Mouse (Mus musculus): Measurements from ENCODE around the gene Ss18l1. TPM values are rescaled to one million over a fixed set of nuclear protein-coding genes. Genes with fewer than 3 reads are reported as not detected.

Gene Ss18l1
- polyA plus RNA-seq, 1 experiment from 2014 or later, result 2.4 TPM

DNA sequence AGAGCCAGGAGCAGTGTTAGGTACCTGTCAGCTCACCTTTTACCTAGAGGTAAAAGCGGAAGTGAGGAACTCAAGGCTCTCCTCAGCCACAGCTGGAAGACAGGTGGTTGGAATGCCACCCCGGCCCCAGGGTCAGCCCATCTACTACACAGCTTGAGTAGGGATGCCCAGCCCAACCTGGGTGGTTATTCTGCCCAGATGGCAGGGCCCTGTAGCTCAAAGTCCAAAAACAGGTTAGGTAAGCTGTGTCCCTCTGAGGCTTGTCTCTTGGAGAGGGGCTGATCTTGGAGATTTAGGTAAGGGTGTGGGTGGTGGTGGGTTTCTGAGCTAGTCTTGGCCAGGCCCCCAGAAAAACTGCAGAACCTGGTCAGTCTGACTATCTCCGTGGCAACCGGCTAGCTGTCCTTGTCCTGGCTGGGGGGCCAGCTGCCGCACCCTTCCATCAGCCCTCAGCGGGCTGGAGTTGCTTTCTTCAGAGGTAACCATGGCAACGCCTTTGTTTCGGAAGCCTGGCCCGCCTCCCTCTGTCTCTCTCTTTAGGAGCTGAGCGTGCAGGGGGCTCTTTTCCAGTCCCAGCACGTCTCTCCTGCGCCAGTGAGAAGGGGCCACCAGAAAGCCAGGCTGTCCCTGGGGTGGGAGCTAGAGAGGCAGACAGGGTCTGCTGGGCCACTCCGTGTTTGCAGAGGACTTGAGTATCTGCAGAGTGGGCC, 75.3 kb downstream of the Ss18l1 start:
- no peak overlapping the region for H3K4me2 ChIP-seq (replicated peaks; ENCODE audit: low read depth, low read length)
- peaks cover 50% of the 10 kb centered on the region for H3K4me1 ChIP-seq (ENCODE audit: insufficient read depth, low read depth, low read length)
- peak overlapping the region; percentile 81 for H3K27ac ChIP-seq (ENCODE audit: low read length)
- ATAC-seq (no peak), DNase-seq (ENCODE audit: low spot score) (peak; percentile 84)
- H3K36me3 ChIP-seq (ENCODE audit: insufficient read depth, low read length), result no peaks in the 10 kb centered on the region
- TF ChIP-seq EP300 (IDR thresholded peaks at IDR 0.05) (no peak), CTCF (IDR thresholded peaks at IDR 0.05) (no peak)
- H3K4me3 ChIP-seq (ENCODE audit: low read depth, low read length), result no peak overlapping the region
- H3K27me3 ChIP-seq (replicated peaks; ENCODE audit: insufficient read depth, low read length), result no peaks in the 10 kb centered on the region
- no peaks in the 10 kb centered on the region for H3K9me3 ChIP-seq (ENCODE audit: low read length)
- H3K9ac ChIP-seq (replicated peaks; ENCODE audit: low read depth), result no peak overlapping the region
- WGBS, result 6% methylated on average over 13 of the region's 13 CpGs

GRCm38 (mm10) chr2:180118661-180119438, 76.5 kb downstream of the Ss18l1 start, which contains the start of gene Osbpl2:
Gene Osbpl2, plus strand, starts transcription at chr2:180119306.
- TF ChIP-seq EP300 (IDR thresholded peaks at IDR 0.05) (no peak; the same call in 1 of the 2 replicates), CTCF (IDR thresholded peaks at IDR 0.05) (no peak)
- H3K27ac ChIP-seq (ENCODE audit: low read length), result peak within 1 kb of the TSS; percentile 91
- 1% methylated on average over 53 of the region's 55 CpGs for WGBS
- H3K4me2 ChIP-seq (replicated peaks; ENCODE audit: low read depth, low read length), result peak within 1 kb of the TSS; percentile 88
- H3K4me3 ChIP-seq (ENCODE audit: low read depth, low read length), result peak within 1 kb of the TSS; percentile 81
- H3K4me1 ChIP-seq (ENCODE audit: insufficient read depth, low read depth, low read length), result peaks cover 50% of the 10 kb centered on the region
- peak within 1 kb of the TSS; percentile 77 for H3K9ac ChIP-seq (replicated peaks; ENCODE audit: low read depth)
- H3K9me3 ChIP-seq (ENCODE audit: low read length), result no peaks in the 10 kb centered on the region
- no peaks in the 10 kb centered on the region for H3K36me3 ChIP-seq (ENCODE audit: insufficient read depth, low read length)
- H3K27me3 ChIP-seq (replicated peaks; ENCODE audit: insufficient read depth, low read length), result no peaks in the 10 kb centered on the region
- ATAC-seq (peak; percentile 96), DNase-seq (ENCODE audit: low spot score) (peak; percentile 100)

Other genes with a start within 250 kb of the Ss18l1 start
- 2.8 and 3.5 TPM in 2 replicates for gene Taf4, start 65.9 kb upstream of the Ss18l1 start, polyA plus RNA-seq (2015; fragmentation: Nextera tagmentation; extraction: Ambion mirVana)
- 6.5 and 7.0 TPM in 2 replicates for gene Lsm14b, start 17.5 kb upstream of the Ss18l1 start, polyA plus RNA-seq (2015; fragmentation: Nextera tagmentation; extraction: Ambion mirVana)
- gene Psma7, start 76 bp upstream of the Ss18l1 start, polyA plus RNA-seq (2015; fragmentation: Nextera tagmentation; extraction: Ambion mirVana), result 334 and 385 TPM in 2 replicates
- 18.7 and 18.9 TPM in 2 replicates for gene Mtg2, start 28.1 kb downstream of the Ss18l1 start, polyA plus RNA-seq (2015; fragmentation: Nextera tagmentation; extraction: Ambion mirVana)
- 0.14 TPM in 1 of 2 replicates, not detected in the other for gene Hrh3, start 62.0 kb downstream of the Ss18l1 start, polyA plus RNA-seq (2015; fragmentation: Nextera tagmentation; extraction: Ambion mirVana)
- gene Osbpl2, start 76.8 kb downstream of the Ss18l1 start, polyA plus RNA-seq (2015; fragmentation: Nextera tagmentation; extraction: Ambion mirVana), result 35.3 and 36.1 TPM in 2 replicates
- gene Adrm1, start 129.0 kb downstream of the Ss18l1 start, polyA plus RNA-seq (2015; fragmentation: Nextera tagmentation; extraction: Ambion mirVana), result 119 and 136 TPM in 2 replicates
- 83.7 and 85.3 TPM in 2 replicates for gene Lama5, start 183.3 kb downstream of the Ss18l1 start, polyA plus RNA-seq (2015; fragmentation: Nextera tagmentation; extraction: Ambion mirVana)
- 418 and 453 TPM in 2 replicates for gene Rps21, start 214.9 kb downstream of the Ss18l1 start, polyA plus RNA-seq (2015; fragmentation: Nextera tagmentation; extraction: Ambion mirVana)
- gene Cables2, start 231.0 kb downstream of the Ss18l1 start, polyA plus RNA-seq (2015; fragmentation: Nextera tagmentation; extraction: Ambion mirVana), result 15.5 and 16.1 TPM in 2 replicates
- gene Rbbp8nl, start 247.4 kb downstream of the Ss18l1 start, polyA plus RNA-seq (2015; fragmentation: Nextera tagmentation; extraction: Ambion mirVana), result 0.20 and 0.46 TPM in 2 replicates

Data from lung, postnatal 0 days (tissue).